Mouse (Mus musculus) G1E (cell line): ENCODE results near the gene Cables2. TPM values are rescaled to one million over a fixed set of nuclear protein-coding genes. Genes with fewer than 3 reads are reported as not detected.
A peak's percentile ranks its signal among the peaks of the same experiment; 100 is the strongest.

Experiments
- ATAC-seq: 2 replicates; pipeline ENCODE4 v1.8.0; 2016; ENCODE audit warnings: mild to moderate bottlenecking; ENCODE audit not compliant: insufficient number of reproducible peaks, poor library complexity, low FRiP score, severe bottlenecking; ENCODE audit errors: extremely low read depth
- DNase-seq: peaks from one replicate; pipeline ENCODE4 v3.0.0; 2012; ENCODE audit warnings: low spot score
- H3K27me3 ChIP-seq: 2 replicates; pipeline ENCODE4 v1.6.1; 2012; ENCODE audit warnings: mild to moderate bottlenecking, low read length, inconsistent platforms; ENCODE audit not compliant: insufficient read depth
- H3K36me3 ChIP-seq: replicated peaks from 2 replicates; pipeline ENCODE3; 2012; ENCODE audit warnings: mild to moderate bottlenecking, inconsistent platforms
- H3K4me1 ChIP-seq: 2 replicates; pipeline ENCODE4 v1.6.1; 2012; ENCODE audit warnings: low read depth, low read length, inconsistent platforms, mixed read lengths; ENCODE audit not compliant: insufficient read depth
- H3K4me3 ChIP-seq: 2 replicates; pipeline ENCODE4 v1.5.1; 2012; ENCODE audit warnings: low read depth, mild to moderate bottlenecking, inconsistent platforms, low read length, moderate library complexity, mixed read lengths
- H3K9me3 ChIP-seq: replicated peaks from 2 replicates; pipeline ENCODE4 v1.6.1; 2012; ENCODE audit warnings: inconsistent platforms
- CTCF ChIP-seq: IDR thresholded peaks from 2 replicates; pipeline ENCODE4 v1.5.1; 2012; ENCODE audit warnings: low read depth, low read length, inconsistent platforms, mixed read lengths
- GATA1 ChIP-seq: IDR thresholded peaks from 2 replicates; pipeline ENCODE4 v1.6.1; 2012; ENCODE audit warnings: borderline replicate concordance, low read length, inconsistent platforms, mixed read lengths
- GATA2 ChIP-seq: IDR thresholded peaks from 2 replicates; pipeline ENCODE4 v1.6.1; 2012; ENCODE audit warnings: low read depth, low read length, inconsistent platforms, borderline replicate concordance
- POLR2AphosphoS5 ChIP-seq: IDR thresholded peaks from 2 replicates; pipeline ENCODE4 v1.6.1; 2012; ENCODE audit warnings: low read depth, low read length, inconsistent platforms; ENCODE audit not compliant: insufficient replicate concordance
- TAL1 ChIP-seq: conservative IDR thresholded peaks from 2 replicates; pipeline ENCODE4 v1.6.1; 2012; ENCODE audit warnings: low read depth, low read length, inconsistent platforms, mixed read lengths
- polyA plus RNA-seq: library from polyadenylated mRNA; stranded (reverse); fragments of >175 nt; gene quantifications from 2 replicates; pipeline ENCODE4 v1.2.3, GENCODE M21; 2012
- total RNA-seq, 2 experiments: library from RNA; stranded (forward) in 1 of 2; stranded (reverse) in 1 of 2; fragments of 200-1000 nt in 1 of 2; fragments of >200 nt in 1 of 2; fragmentation: Nextera tagmentation in 1 of 2; gene quantifications; 2 replicates each; pipeline ENCODE4 v1.2.3; 2014 to 2017

The Cables2 gene
- total and polyA plus RNA-seq, 3 experiments: 8.7 to 14.5 (median 9.7) TPM

DNA sequence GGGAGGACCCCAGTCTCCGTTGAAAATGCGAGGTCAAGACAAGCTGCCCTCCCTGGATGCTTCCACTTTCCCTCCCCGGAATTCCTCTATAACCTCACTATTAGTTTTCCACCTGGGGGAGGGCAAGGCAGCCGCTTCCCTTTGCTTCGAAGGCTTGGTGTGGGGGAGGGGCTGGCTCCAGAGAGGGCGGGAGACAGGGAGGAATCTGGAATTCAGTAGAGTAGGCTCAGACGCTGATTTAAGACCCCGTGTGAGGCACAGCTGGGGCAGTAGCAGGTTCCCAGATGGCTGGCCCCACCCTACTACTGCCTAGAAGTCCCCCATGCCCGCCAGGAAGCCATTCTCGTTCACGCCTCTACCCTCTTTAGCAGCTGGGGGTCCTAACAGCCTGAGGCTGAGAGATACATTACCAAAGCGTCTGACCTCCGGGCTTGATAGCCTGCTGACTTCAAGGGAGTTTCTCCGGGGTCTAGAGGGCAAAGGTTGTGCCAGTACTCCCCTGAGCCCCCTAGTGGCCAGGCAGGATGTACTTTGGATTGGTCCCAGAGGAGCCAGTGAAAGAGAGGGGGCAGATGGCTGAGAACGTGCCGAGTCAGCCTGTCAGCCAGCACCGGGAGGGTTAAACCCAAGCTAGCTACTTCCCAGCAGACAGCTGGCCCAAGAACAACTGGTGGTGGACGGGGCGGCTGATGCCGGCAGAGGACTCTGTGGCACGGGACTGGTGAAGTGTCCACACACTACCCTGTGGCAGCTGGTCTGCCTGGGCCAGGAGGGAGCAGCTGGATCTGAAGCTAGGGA lies 45.8 kb downstream of the Cables2 start:
- DNase-seq (peak; percentile 87), ATAC-seq (peak; percentile 67)
- H3K27me3 ChIP-seq: no peaks in the 10 kb centered on the region
- peak overlapping the region; percentile 58; the same call in 1 of the 2 replicates for H3K4me3 ChIP-seq
- peak; percentile 91 for TF ChIP-seq CTCF
- TF ChIP-seq GATA2: no peak
- no peak for TF ChIP-seq GATA1
- TF ChIP-seq POLR2AphosphoS5: no peak
- peaks cover 20% of the 10 kb centered on the region for H3K36me3 ChIP-seq
- no peaks in the 10 kb centered on the region for H3K9me3 ChIP-seq
- H3K4me1 ChIP-seq: peaks cover 85% of the 10 kb centered on the region

DNA sequence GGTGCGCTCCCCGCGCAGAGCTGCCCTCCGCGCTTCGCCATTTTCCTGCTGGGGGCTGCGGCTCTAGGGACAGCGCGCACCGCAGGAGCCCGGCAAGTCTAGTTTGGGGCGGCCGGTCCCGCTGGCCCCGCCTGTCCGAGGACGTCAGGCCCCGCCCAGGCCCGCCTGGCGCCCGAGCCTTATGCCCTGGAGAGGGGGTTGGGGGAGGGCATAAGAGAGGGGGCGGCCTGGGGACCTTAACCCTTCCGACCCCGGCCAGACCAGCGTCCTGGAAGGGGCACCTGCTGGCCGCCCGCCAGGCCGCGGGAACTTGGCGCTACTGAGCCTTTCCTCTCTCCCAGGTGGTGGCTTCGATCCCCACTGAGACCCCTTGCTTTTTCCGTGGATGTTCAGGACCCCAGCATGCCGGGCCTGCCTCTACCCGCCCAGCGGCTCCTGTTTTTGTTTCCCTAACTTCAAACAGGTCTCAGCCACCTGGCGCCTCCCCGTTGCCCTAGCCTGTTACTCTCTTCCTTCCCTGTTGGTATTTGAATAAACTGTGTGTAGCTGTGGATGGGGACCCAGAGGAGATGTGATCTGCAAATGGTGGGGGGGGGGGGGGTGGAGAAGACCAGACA lies 47.4 kb downstream of the Cables2 start, which contains the start of gene Lama5:
TSS of gene Lama5 (minus strand) at position 98 of the 617 bp plus-strand sequence.
- Histone ChIP-seq H3K4me1 (peaks cover 89% of the 10 kb centered on the region), H3K4me3 (peak within 1 kb of the TSS; percentile 93), H3K36me3 (peaks cover 35% of the 10 kb centered on the region), H3K9me3 (no peaks in the 10 kb centered on the region), H3K27me3 (no peaks in the 10 kb centered on the region)
- DNase-seq (peak; percentile 94), ATAC-seq (peak; percentile 25; the same call in 1 of the 2 replicates)
- TF ChIP-seq CTCF: no peak
- no peak for TF ChIP-seq GATA1
- TF ChIP-seq POLR2AphosphoS5: no peak
- TF ChIP-seq TAL1: no peak
- no peak for TF ChIP-seq GATA2

DNA sequence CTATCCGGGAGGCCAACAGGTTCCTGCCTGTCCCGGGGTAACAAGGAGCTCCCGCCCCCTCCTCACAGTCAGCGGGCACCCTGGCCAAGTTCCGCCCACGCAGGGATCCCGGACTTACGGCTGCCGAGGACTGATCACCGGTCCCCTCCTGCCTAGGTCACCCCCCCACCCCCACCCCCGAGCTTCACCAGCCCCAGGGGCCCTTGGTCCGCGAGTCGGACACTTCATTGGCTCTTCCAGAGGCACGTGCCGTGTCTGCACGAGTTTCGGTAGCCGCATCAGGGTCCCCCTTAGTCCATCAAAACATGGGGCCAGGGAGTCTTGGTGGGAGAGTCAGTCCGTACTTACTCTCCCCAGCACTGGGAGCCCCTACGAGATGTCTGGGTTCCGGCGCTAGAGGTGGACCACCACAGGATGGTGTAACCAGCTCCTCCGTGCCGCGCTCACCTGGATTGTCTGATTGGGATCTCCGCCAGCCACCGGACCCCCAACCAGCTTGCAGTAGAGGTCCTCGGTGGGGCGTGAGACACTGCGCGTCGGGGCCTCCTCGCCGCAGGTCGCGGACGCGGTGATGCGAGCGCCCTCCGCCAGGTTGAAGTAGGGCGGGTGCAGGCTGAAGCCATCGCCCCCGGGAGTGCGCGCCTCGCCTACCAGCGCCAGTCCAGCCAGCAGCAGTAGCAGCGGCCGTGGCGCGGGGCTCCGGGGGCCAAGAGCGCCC lies 48.1 kb downstream of the Cables2 start:
- Histone ChIP-seq H3K36me3 (peaks cover 41% of the 10 kb centered on the region), H3K4me3 (peak overlapping the region; percentile 93), H3K9me3 (no peaks in the 10 kb centered on the region), H3K4me1 (peaks cover 88% of the 10 kb centered on the region), H3K27me3 (no peaks in the 10 kb centered on the region)
- TF ChIP-seq CTCF (no peak), POLR2AphosphoS5 (no peak), GATA2 (no peak), TAL1 (no peak), GATA1 (no peak)
- peak; percentile 80 for DNase-seq
- peak; percentile 30; the same call in 1 of the 2 replicates for ATAC-seq

DNA sequence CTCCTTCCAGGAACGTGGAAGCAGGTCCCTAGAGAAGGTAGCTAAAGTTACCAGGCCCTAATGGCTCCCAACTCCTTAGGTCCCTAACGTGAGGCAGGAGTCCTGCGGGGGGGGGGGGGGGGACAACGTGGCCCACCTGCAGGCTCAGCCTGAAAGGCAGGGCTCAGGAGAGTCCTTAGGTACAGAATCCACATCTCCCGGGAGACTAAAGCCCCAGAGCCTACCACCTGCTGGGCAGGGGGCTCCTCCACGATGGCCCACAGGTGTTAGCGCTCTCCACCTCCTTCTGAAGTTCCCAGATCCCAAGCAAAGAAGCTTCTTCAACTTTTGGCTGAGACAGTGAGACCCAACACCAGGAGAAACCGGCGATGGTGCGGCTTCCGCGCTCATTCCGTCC lies 48.7 kb downstream of the Cables2 start:
- no peak for ATAC-seq

DNA sequence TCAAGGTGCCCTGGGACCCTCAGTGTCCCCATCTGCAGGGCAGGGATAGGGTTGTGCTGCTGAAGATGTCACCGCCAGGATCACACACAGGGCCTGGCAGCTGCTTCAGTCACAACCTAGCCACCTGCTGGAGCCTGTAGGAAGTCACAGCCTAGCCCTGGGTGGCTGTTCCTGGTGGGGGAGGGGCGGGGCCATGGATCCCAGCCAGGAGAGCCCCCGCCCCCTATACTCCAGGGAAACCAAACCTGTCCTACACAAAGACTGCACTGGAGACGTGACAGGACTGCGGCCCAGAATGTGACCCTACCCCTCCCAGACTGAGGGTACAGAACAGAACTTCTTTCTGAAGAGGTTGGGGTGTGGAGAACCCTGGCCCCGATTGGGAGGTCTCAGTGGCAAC lies 51.0 kb downstream of the Cables2 start:
- peaks cover 71% of the 10 kb centered on the region for H3K36me3 ChIP-seq
- peak overlapping the region; percentile 30; the same call in 1 of the 2 replicates for H3K4me3 ChIP-seq
- H3K27me3 ChIP-seq: no peaks in the 10 kb centered on the region
- ATAC-seq: peak; percentile 31; the same call in 1 of the 2 replicates
- DNase-seq: peak; percentile 69
- H3K9me3 ChIP-seq: no peaks in the 10 kb centered on the region
- TF ChIP-seq CTCF: no peak
- no peak for TF ChIP-seq GATA2
- no peak for TF ChIP-seq POLR2AphosphoS5
- TF ChIP-seq GATA1: no peak
- TF ChIP-seq TAL1: no peak
- H3K4me1 ChIP-seq: peaks cover 93% of the 10 kb centered on the region

More for the DNA sequence above, 48.7 kb downstream of the Cables2 start:
- Histone ChIP-seq H3K4me3 (peak overlapping the region; percentile 93), H3K4me1 (peaks cover 89% of the 10 kb centered on the region), H3K27me3 (no peaks in the 10 kb centered on the region), H3K36me3 (peaks cover 47% of the 10 kb centered on the region), H3K9me3 (no peaks in the 10 kb centered on the region)
- TF ChIP-seq GATA2: no peak
- no peak for TF ChIP-seq GATA1
- TF ChIP-seq CTCF: no peak
- no peak for TF ChIP-seq TAL1
- TF ChIP-seq POLR2AphosphoS5: no peak
- no peak for DNase-seq

DNA sequence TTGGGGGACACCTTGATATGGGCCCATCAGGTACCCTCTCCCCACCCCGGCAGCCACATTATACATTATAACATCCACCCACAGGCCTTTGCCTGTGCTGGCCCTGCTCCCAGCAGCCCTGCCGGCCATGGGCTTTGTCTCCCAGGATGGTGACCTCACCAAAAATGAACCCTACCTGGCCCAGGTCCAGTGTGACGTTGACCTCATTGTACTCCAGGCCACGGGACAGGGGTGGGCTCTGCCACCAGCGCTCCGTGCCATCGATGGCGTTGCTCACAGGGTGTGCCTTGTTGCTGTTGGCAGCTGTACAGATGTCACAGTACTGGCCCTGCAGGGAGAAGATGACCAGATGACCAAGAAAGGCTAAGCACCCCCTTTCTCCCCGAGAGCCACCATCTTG lies 52.2 kb downstream of the Cables2 start:
- no peak for DNase-seq
- H3K36me3 ChIP-seq: peaks cover 83% of the 10 kb centered on the region
- peaks cover 92% of the 10 kb centered on the region for H3K4me1 ChIP-seq
- ATAC-seq: no peak
- TF ChIP-seq CTCF: no peak
- TF ChIP-seq GATA1: no peak
- TF ChIP-seq TAL1: no peak
- TF ChIP-seq POLR2AphosphoS5: no peak
- no peak for TF ChIP-seq GATA2
- H3K9me3 ChIP-seq: no peaks in the 10 kb centered on the region
- no peaks in the 10 kb centered on the region for H3K27me3 ChIP-seq
- no peak overlapping the region for H3K4me3 ChIP-seq
